Mouse (Mus musculus): ENCODE results near the gene Prom1. TPM values are rescaled to one million over a fixed set of nuclear protein-coding genes. Genes with fewer than 3 reads are reported as not detected.

The Prom1 gene
- polyA plus RNA-seq, 1 experiment from 2014 or later = 28.3 TPM

- Histone ChIP-seq H3K9me3 (replicated peaks; ENCODE audit: control insufficient read depth, low read length, poor library complexity, severe bottlenecking) (no peaks in the 10 kb centered on the region), H3K4me1 (ENCODE audit: control insufficient read depth, insufficient read depth, low read length) (peaks cover 10% of the 10 kb centered on the region), H3K36me3 (ENCODE audit: control insufficient read depth, insufficient read depth, low read length) (no peaks in the 10 kb centered on the region), H3K9ac (ENCODE audit: low read depth, low read length) (no peak overlapping the region), H3K4me2 (ENCODE audit: low read length) (no peak overlapping the region), H3K27ac (ENCODE audit: low read length) (no peak overlapping the region), H3K4me3 (ENCODE audit: low read depth, low read length) (no peak overlapping the region), H3K27me3 (ENCODE audit: control insufficient read depth, insufficient read depth, low read depth, low read length) (no peaks in the 10 kb centered on the region)
- WGBS = 78% methylated on average over 10 of the region's 10 CpGs
- ATAC-seq = no peak
Measured at GRCm38 (mm10) chr5:44096106-44096505, 5.7 kb downstream of the Prom1 start.

- 92% methylated on average over 7 of the region's 7 CpGs for WGBS
Measured at GRCm38 (mm10) chr5:44095697-44096096, 6.1 kb downstream of the Prom1 start.

GRCm38 (mm10) chr5:44087034-44087433, 14.8 kb downstream of the Prom1 start:
- Histone ChIP-seq H3K9ac (ENCODE audit: low read depth, low read length) (no peak overlapping the region), H3K4me1 (ENCODE audit: control insufficient read depth, insufficient read depth, low read length) (no peaks in the 10 kb centered on the region), H3K4me3 (ENCODE audit: low read depth, low read length) (no peak overlapping the region), H3K27ac (ENCODE audit: low read length) (no peak overlapping the region), H3K36me3 (ENCODE audit: control insufficient read depth, insufficient read depth, low read length) (no peaks in the 10 kb centered on the region), H3K4me2 (ENCODE audit: low read length) (no peak overlapping the region), H3K27me3 (ENCODE audit: control insufficient read depth, insufficient read depth, low read depth, low read length) (no peaks in the 10 kb centered on the region), H3K9me3 (replicated peaks; ENCODE audit: control insufficient read depth, low read length, poor library complexity, severe bottlenecking) (no peaks in the 10 kb centered on the region)
- 68% methylated on average over 5 of the region's 5 CpGs for WGBS
- no peak for ATAC-seq

More at GRCm38 (mm10) chr5:44095697-44096096, 6.1 kb downstream of the Prom1 start:
- H3K4me3 ChIP-seq (ENCODE audit: low read depth, low read length) = no peak overlapping the region
- H3K36me3 ChIP-seq (ENCODE audit: control insufficient read depth, insufficient read depth, low read length) = no peaks in the 10 kb centered on the region
- no peak overlapping the region for H3K27ac ChIP-seq (ENCODE audit: low read length)
- H3K27me3 ChIP-seq (ENCODE audit: control insufficient read depth, insufficient read depth, low read depth, low read length) = no peaks in the 10 kb centered on the region
- H3K9me3 ChIP-seq (replicated peaks; ENCODE audit: control insufficient read depth, low read length, poor library complexity, severe bottlenecking) = no peaks in the 10 kb centered on the region
- ATAC-seq = no peak
- H3K9ac ChIP-seq (ENCODE audit: low read depth, low read length) = no peak overlapping the region
- peaks cover 10% of the 10 kb centered on the region for H3K4me1 ChIP-seq (ENCODE audit: control insufficient read depth, insufficient read depth, low read length)
- no peak overlapping the region for H3K4me2 ChIP-seq (ENCODE audit: low read length)

- ATAC-seq = no peak
- H3K9me3 ChIP-seq (replicated peaks; ENCODE audit: control insufficient read depth, low read length, poor library complexity, severe bottlenecking) = no peaks in the 10 kb centered on the region
- WGBS = 92% methylated on average over 7 of the region's 7 CpGs
- no peaks in the 10 kb centered on the region for H3K27me3 ChIP-seq (ENCODE audit: control insufficient read depth, insufficient read depth, low read depth, low read length)
- H3K9ac ChIP-seq (ENCODE audit: low read depth, low read length) = no peak overlapping the region
- no peak overlapping the region for H3K4me3 ChIP-seq (ENCODE audit: low read depth, low read length)
- H3K27ac ChIP-seq (ENCODE audit: low read length) = no peak overlapping the region
- H3K36me3 ChIP-seq (ENCODE audit: control insufficient read depth, insufficient read depth, low read length) = no peaks in the 10 kb centered on the region
- H3K4me1 ChIP-seq (ENCODE audit: control insufficient read depth, insufficient read depth, low read length) = no peaks in the 10 kb centered on the region
- no peak overlapping the region for H3K4me2 ChIP-seq (ENCODE audit: low read length)
Measured at GRCm38 (mm10) chr5:44085871-44086270, 16.0 kb downstream of the Prom1 start.

- WGBS = 76% methylated on average over 1 of the region's 1 CpGs
Measured at GRCm38 (mm10) chr5:44081108-44081507, 20.7 kb downstream of the Prom1 start.

GRCm38 (mm10) chr5:44080276-44081054, 21.4 kb downstream of the Prom1 start:
- Histone ChIP-seq H3K9ac (ENCODE audit: low read depth, low read length) (no peak overlapping the region), H3K4me1 (ENCODE audit: control insufficient read depth, insufficient read depth, low read length) (no peaks in the 10 kb centered on the region), H3K4me3 (ENCODE audit: low read depth, low read length) (no peak overlapping the region), H3K36me3 (ENCODE audit: control insufficient read depth, insufficient read depth, low read length) (no peaks in the 10 kb centered on the region), H3K27me3 (ENCODE audit: control insufficient read depth, insufficient read depth, low read depth, low read length) (no peaks in the 10 kb centered on the region), H3K9me3 (replicated peaks; ENCODE audit: control insufficient read depth, low read length, poor library complexity, severe bottlenecking) (no peaks in the 10 kb centered on the region), H3K27ac (ENCODE audit: low read length) (no peak overlapping the region), H3K4me2 (ENCODE audit: low read length) (no peak overlapping the region)
- ATAC-seq = no peak
- 75% methylated on average over 8 of the region's 8 CpGs for WGBS

More at GRCm38 (mm10) chr5:44081108-44081507, 20.7 kb downstream of the Prom1 start:
- Histone ChIP-seq H3K9me3 (replicated peaks; ENCODE audit: control insufficient read depth, low read length, poor library complexity, severe bottlenecking) (no peaks in the 10 kb centered on the region), H3K4me3 (ENCODE audit: low read depth, low read length) (no peak overlapping the region), H3K4me2 (ENCODE audit: low read length) (no peak overlapping the region), H3K36me3 (ENCODE audit: control insufficient read depth, insufficient read depth, low read length) (no peaks in the 10 kb centered on the region), H3K4me1 (ENCODE audit: control insufficient read depth, insufficient read depth, low read length) (no peaks in the 10 kb centered on the region), H3K9ac (ENCODE audit: low read depth, low read length) (no peak overlapping the region), H3K27me3 (ENCODE audit: control insufficient read depth, insufficient read depth, low read depth, low read length) (no peaks in the 10 kb centered on the region), H3K27ac (ENCODE audit: low read length) (no peak overlapping the region)
- no peak for ATAC-seq

- ATAC-seq = no peak
- Histone ChIP-seq H3K4me3 (ENCODE audit: low read depth, low read length) (no peak overlapping the region), H3K36me3 (ENCODE audit: control insufficient read depth, insufficient read depth, low read length) (no peaks in the 10 kb centered on the region), H3K4me1 (ENCODE audit: control insufficient read depth, insufficient read depth, low read length) (no peaks in the 10 kb centered on the region), H3K27me3 (ENCODE audit: control insufficient read depth, insufficient read depth, low read depth, low read length) (no peaks in the 10 kb centered on the region), H3K9me3 (replicated peaks; ENCODE audit: control insufficient read depth, low read length, poor library complexity, severe bottlenecking) (no peaks in the 10 kb centered on the region), H3K27ac (ENCODE audit: low read length) (no peak overlapping the region), H3K9ac (ENCODE audit: low read depth, low read length) (no peak overlapping the region), H3K4me2 (ENCODE audit: low read length) (no peak overlapping the region)
- WGBS = 100% methylated on average over 1 of the region's 1 CpGs
Measured at GRCm38 (mm10) chr5:44075432-44075831, 26.4 kb downstream of the Prom1 start.

GRCm38 (mm10) chr5:44073634-44074033, 28.2 kb downstream of the Prom1 start:
- H3K4me2 ChIP-seq (ENCODE audit: low read length) = no peak overlapping the region
- H3K36me3 ChIP-seq (ENCODE audit: control insufficient read depth, insufficient read depth, low read length) = no peaks in the 10 kb centered on the region
- ATAC-seq = no peak
- no peaks in the 10 kb centered on the region for H3K9me3 ChIP-seq (replicated peaks; ENCODE audit: control insufficient read depth, low read length, poor library complexity, severe bottlenecking)
- no peak overlapping the region for H3K27ac ChIP-seq (ENCODE audit: low read length)
- H3K27me3 ChIP-seq (ENCODE audit: control insufficient read depth, insufficient read depth, low read depth, low read length) = no peaks in the 10 kb centered on the region
- 84% methylated on average over 3 of the region's 3 CpGs for WGBS
- H3K9ac ChIP-seq (ENCODE audit: low read depth, low read length) = no peak overlapping the region
- no peaks in the 10 kb centered on the region for H3K4me1 ChIP-seq (ENCODE audit: control insufficient read depth, insufficient read depth, low read length)
- no peak overlapping the region for H3K4me3 ChIP-seq (ENCODE audit: low read depth, low read length)

- no peak overlapping the region for H3K27ac ChIP-seq (ENCODE audit: low read length)
- no peaks in the 10 kb centered on the region for H3K27me3 ChIP-seq (ENCODE audit: control insufficient read depth, insufficient read depth, low read depth, low read length)
- H3K4me2 ChIP-seq (ENCODE audit: low read length) = no peak overlapping the region
- no peaks in the 10 kb centered on the region for H3K4me1 ChIP-seq (ENCODE audit: control insufficient read depth, insufficient read depth, low read length)
- WGBS = 81% methylated on average over 7 of the region's 7 CpGs
- H3K4me3 ChIP-seq (ENCODE audit: low read depth, low read length) = no peak overlapping the region
- H3K9ac ChIP-seq (ENCODE audit: low read depth, low read length) = no peak overlapping the region
- H3K9me3 ChIP-seq (replicated peaks; ENCODE audit: control insufficient read depth, low read length, poor library complexity, severe bottlenecking) = no peaks in the 10 kb centered on the region
- H3K36me3 ChIP-seq (ENCODE audit: control insufficient read depth, insufficient read depth, low read length) = no peaks in the 10 kb centered on the region
- no peak for ATAC-seq
Measured at GRCm38 (mm10) chr5:44070529-44071133, 31.2 kb downstream of the Prom1 start.

Measured in midbrain, embryonic 16.5 days (tissue).